Mouse (Mus musculus): Measurements from ENCODE around the gene Nagk. TPM values are rescaled to one million over a fixed set of nuclear protein-coding genes. Genes with fewer than 3 reads are reported as not detected.
A peak's percentile ranks its signal among the peaks of the same experiment; 100 is the strongest.
"Not testable (repeated sequence)": the region's sequence is repeated elsewhere in the genome, so short reads cannot be mapped to it uniquely, and the experiment has no call there.

Gene Nagk
- total RNA-seq, 2 experiments from 2014 or later: 45.1 to 45.9 TPM

DNA sequence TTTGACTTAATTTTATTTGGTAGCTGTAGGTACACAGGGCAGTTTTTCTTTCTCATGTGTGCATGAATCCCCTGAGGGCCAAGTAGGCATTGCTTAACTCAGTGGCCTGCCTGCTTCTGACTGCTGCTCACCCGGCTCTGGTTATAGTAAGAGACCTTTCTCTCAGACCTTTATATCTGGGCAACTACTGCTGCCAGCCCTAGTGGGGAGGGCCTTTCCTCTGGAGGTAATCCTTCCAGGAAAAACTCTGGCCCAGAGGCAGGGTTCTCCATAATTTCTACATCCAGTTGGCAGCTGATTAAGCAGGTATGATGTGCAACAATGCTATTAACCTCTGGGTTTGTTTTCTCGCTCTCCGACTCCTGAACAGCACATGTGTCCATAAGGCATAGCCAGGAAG lies 8.1 kb downstream of the Nagk start:
- no peak for DNase-seq (ENCODE audit: extremely low spot score in 1 of 2, low spot score in 1 of 2)

DNA sequence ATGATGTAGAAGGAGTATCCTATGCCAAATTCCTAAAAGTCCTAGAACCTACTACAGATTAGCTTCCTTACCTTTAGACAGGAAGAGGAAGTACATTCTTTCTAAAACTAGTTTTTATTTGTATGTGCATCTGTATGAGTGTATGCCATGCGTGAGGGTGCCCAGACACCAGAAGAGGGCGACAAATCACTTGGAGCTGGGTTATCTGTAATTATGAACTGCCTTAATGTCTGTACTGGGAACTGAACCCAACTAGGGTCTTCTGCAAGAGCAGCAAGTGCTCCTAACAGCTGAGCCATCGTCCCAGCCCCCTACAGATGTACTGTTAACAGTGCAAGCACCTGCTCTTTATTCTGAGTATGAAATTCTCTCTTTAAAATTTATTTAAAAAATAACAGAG lies 21.0 kb downstream of the Nagk start:
- DNase-seq (ENCODE audit: extremely low spot score in 1 of 2, low spot score in 1 of 2): no peak

DNA sequence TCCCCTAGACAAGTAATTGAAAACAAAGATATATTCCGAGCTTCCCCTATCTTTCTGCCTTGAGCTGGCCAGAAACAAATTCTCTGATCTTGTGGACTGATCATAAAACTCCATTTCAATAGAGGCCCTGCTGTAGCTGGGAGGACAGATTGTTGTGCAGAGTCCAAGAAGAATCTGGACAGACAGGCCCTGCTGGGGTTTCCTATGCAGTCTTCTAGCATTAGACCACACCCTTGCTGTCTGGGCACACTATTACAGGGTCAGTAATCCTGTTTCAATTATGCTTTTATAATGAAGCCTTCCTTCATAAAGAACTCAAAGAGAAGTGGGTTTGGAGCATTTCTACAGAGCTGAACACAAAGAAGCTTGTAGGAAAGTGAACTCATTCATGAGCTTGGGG lies 24.2 kb downstream of the Nagk start:
- DNase-seq (ENCODE audit: extremely low spot score in 1 of 2, low spot score in 1 of 2): no peak

DNA sequence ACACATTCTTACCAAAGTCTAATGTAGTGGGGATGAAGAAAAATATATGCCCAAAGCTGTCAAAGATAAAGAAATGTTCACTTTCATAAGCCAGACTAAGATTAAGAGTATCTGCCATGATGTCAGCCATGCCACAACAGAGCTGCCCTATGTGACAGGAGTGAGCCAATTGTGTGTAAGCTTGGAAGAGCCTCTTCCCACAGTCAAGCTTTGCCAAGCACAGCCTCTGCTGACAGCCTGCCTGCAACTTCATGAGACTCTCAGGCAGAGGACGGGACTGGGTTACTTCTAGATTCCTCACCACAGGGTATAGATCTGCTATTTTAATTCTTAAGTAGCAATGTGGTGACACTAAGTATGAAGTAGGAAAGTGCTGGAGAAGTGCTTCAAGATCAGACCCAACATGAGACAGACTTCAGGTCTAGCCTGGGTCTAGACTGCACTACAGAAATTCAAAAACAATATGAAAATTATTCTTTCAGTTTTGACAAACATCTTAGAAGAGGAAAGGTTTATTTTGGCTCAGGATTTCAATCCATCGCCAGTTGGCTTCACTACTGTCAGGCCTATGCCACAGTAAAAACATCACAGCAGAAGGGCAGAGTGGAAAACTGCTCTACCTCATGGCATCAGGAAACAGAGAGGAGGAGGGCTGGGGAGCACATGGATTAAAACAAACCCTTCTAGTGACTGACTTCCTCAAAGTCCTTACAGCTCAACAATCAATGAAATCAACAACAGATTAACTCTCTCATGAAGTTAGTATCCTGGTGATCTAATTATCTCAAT lies 26.1 kb downstream of the Nagk start:
- DNase-seq (ENCODE audit: extremely low spot score in 1 of 2, low spot score in 1 of 2): no peak

DNA sequence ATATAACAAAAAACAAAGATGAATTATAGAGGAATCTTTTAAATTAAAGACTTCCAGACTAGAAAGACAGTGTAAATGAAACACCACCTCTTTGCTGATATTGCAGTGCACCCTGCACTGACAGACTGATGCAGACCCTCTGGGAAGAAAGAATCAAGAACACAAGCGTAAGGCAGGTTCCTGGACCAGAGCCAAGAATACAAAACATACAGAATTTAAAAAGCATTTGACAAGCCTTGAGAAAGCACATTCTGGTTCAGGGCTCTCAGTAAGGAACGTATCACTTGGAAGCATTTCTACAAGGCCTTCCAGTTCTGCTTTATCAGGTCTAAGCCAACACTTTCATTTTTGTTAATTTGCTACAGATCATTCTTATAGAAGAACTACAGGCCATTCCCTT lies 27.1 kb downstream of the Nagk start:
- DNase-seq (ENCODE audit: extremely low spot score in 1 of 2, low spot score in 1 of 2): no peak

DNA sequence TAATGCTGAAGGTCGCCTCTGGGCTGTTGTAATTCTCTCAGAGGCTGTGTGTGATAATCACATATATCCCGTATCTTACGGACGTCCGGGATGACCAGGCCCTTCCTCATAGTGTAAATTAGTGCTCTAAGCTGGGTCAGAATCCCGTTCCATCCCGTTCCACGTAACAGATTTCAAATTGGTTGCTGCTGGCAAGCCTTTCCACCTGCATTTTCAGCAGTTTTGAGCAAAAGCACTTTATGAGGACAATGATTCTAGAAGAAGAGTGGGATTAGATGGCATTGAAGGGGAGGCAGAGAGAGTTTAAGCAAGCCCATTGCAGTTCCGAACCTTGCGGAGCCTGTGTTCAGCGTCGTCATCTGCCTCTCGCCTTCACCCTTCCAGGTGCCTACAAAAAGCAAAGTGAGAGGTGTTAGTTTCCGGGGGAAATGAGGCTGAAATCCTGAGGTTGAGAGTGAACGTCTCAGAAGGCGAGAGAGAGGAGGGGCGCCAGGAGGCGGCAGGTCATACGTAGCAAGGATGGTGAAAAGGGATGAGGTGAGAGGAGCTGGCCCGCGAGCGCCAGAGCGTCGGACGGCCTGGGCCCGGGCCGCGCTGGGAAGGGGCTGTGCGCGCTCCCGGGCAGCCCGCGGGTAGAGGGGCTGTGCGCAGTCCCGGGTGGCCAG lies 36.3 kb downstream of the Nagk start:
- peak in 1 of 2 experiments; percentile 5 for DNase-seq (ENCODE audit: extremely low spot score in 1 of 2, low spot score in 1 of 2)

DNA sequence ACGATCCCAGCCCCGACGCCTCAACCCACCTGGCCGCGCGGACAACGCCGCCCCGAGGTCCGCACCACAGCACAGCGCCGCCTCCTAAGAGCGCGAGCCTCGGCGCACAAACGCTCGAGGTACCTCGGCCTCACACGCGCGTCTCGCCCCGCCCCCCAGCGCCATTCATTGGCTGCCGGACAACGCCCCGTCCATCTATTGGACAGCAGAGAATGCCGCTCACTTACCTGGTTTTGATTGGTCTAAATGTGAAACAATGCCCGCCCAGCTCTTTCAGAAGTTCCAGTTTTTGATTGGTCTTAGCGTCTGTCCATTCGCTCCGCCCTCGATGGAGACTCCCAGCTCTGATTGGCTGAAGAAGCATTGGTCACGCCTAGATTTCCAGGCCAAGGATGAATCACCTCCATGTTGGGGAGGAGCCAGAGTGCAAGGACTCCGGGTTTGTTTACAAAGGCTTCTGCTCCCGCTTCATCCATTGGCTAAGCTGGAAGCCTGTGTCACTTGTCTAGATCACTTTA lies 36.9 kb downstream of the Nagk start, which contains the start of gene Paip2b:
Gene Paip2b (minus strand): TSS at position 136 of the 518 bp plus-strand sequence.
- peak; percentile 95 to 98 for DNase-seq (ENCODE audit: extremely low spot score in 1 of 2, low spot score in 1 of 2)

DNA sequence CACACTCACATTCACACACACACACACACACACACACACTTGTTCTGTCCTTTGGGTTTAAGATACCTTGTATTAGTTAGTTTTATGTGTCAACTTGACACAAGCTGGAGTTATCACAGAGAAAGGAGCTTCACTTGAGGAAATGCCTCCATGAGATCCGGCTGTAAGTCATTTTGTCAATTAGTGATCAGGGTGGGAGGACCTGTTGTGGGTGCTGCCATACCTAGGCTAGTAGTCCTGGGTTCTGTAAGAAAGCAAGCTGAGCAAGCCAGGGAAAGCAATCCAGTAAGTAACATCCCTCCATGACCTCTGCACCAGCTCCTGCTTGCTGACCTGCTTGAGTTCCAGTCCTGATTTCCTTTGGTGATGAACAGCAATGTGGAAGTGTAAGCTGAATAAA lies 37.6 kb downstream of the Nagk start:
- not testable (repeated sequence) for DNase-seq (ENCODE audit: extremely low spot score in 1 of 2, low spot score in 1 of 2)

DNA sequence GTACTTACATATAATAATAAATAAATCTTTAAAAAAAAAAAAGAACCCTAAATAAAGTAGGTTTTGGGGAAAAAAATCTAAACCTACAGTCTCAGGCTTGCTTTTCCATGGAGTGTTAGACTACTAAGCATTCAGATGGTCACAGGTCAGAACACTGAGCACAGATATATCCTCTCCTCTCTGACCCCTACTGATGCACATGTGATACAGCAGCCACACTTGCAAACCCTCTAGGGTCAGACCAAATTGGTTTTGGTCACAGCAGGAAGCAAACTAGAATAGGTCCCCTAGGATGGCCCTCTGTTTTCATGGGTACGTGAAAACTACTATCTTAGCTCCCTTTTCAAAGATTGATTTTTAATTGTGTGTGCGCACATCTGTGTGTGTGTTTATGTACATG lies 42.0 kb downstream of the Nagk start:
- no peak for DNase-seq (ENCODE audit: extremely low spot score in 1 of 2, low spot score in 1 of 2)

DNA sequence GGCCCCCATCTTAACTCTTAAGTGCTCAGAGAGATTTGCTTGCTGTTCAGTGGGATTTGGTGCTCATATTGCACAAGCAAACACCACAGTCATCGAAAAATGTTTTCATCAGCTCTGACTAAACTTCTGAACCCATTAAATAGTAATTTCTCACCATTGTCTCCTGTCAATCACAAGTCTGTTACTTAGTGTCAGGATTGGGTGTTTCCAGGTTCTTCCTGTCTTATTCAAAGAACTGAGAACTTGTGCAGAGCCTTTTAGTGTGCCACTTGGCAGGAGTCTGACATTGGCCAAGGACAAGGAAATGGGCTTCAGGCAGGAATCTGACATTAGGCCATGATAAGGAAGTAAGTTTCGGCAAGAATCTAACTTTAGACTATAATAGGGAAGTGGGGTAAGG lies 43.3 kb downstream of the Nagk start:
- DNase-seq (ENCODE audit: extremely low spot score in 1 of 2, low spot score in 1 of 2): no peak

DNA sequence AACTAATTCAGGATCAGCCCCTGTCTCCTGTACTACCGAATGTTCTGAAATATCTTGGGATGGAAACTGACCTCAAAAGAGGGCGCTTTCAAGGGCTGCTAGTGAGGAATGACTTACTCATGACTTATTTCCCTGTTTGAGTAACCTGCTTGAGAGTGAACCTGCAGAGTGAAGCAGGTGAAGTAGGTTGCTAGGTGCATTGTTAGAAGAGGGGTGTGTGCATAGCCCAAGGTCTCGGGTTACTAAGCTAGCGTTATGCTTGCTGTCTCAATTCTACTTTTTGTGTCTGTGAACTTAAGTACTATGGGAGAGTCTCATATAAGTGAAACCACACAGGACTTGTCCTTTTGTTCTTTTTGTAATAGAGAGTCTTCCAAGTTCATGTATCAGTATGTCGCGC lies 45.3 kb downstream of the Nagk start:
- no peak for DNase-seq (ENCODE audit: extremely low spot score in 1 of 2, low spot score in 1 of 2)

DNA sequence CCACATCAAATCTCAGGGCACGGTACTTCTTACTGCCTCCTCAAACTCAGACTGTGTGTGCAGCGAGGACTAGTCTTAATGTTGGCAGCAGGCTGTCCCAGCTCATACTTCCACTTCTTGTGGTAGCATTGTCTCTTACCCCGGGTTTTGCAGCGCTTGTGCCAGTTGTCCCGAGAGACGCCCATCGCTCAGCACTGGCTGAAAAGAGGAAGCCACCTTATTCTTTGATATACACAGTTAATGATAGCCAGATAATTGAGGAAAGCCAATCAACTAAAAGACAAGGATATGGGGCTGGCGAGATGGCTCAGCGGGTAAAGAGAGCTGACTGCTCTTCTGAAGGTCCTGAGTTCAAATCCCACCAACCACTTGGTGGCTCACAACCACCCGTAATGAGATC lies 50.1 kb downstream of the Nagk start:
- DNase-seq (ENCODE audit: extremely low spot score in 1 of 2, low spot score in 1 of 2): no peak

DNA sequence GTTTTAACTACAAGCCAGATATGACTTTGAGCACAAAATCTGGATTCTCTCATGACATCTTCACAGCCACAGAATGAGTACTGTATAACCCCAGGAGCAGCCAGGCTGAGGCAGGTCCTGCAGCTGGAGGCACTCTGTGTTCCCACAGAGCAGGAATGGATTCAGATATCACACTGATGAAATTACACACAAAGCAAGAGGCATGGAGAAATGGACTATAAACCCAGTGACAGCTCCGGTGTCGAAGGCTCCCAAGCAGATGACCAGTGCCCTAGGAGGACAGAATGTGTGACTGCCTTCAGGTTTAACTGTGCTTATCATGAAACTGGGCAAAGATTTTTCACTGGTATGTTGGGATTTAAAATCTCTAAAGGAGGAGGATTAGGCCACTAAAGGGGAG lies 51.4 kb downstream of the Nagk start:
- no peak for DNase-seq (ENCODE audit: extremely low spot score in 1 of 2, low spot score in 1 of 2)

DNA sequence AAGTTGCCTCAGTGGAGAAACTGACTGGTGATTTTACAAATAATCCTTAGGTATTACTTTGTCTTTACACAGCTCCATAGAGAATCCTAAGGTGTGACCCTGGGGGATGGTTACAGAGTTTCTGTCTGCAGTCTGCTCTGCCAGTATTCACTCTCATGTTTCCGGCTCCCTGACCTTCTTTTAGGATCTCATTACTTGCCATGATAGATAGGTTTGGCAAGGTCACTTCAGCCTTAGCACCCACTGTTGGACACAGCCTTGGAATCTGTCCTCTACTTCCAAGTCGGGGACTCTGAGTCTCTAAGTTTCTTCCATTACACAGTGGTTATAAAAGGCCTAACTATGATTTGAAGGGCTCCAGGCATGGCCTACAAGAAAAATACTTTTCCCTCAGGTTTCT lies 54.7 kb downstream of the Nagk start:
- no peak for DNase-seq (ENCODE audit: extremely low spot score in 1 of 2, low spot score in 1 of 2)

Other genes starting within 250 kb of the Nagk start
- gene Stambp, start 222.3 kb upstream of the Nagk start, total RNA-seq (2021): 10 to 100 TPM; 34.3 to 35.6 TPM
- gene Clec4f, start 138.8 kb upstream of the Nagk start, total RNA-seq (2021): not detected
- not detected for gene Cd207, start 117.1 kb upstream of the Nagk start, total RNA-seq (2021)
- not detected for gene Vax2, start 83.7 kb upstream of the Nagk start, total RNA-seq (2021)
- under 1 TPM in 1 of 2 experiments, not detected in 1; 0.30 TPM for gene Atp6v1b1, start 52.0 kb upstream of the Nagk start, total RNA-seq (2021)
- gene Ankrd53, start 32.3 kb upstream of the Nagk start, total RNA-seq (2021): not detected
- gene Tex261, start 19.2 kb upstream of the Nagk start, total RNA-seq (2021): 10 to 100 TPM; 50.3 to 59.0 TPM
- gene Paip2b, start 36.8 kb downstream of the Nagk start, total RNA-seq (2021): 10 to 100 TPM; 41.1 to 45.5 TPM
- 100 to 1,000 TPM; 123 to 138 TPM for gene Zfp638, start 72.1 kb downstream of the Nagk start, total RNA-seq (2021)
- 1 to 10 TPM; 1.1 to 3.5 TPM for gene Dysf, start 213.6 kb downstream of the Nagk start, total RNA-seq (2021)